Mouse (Mus musculus) liver, embryonic 12.5 days (tissue): ENCODE results near the gene Ddx59. TPM values are rescaled to one million over a fixed set of nuclear protein-coding genes. Genes with fewer than 3 reads are reported as not detected.

Experiments used
- polyA plus RNA-seq: library from polyadenylated mRNA; unstranded; fragments of >200 nt; fragmentation: Nextera tagmentation; extraction: Ambion mirVana; gene quantifications from 2 replicates; pipeline ENCODE4 v1.2.1, GENCODE M21; 2016

Gene Ddx59
- polyA plus RNA-seq, 1 experiment from 2014 or later, result 7.8 TPM

Other genes with a start within 250 kb of the Ddx59 start
- not detected in 2 replicates for gene Mroh3, start 202.4 kb upstream of the Ddx59 start, polyA plus RNA-seq
- 0.67 and 1.0 TPM in 2 replicates for gene Inava, start 181.0 kb upstream of the Ddx59 start, polyA plus RNA-seq
- not detected in 2 replicates for gene Gpr25, start 154.4 kb upstream of the Ddx59 start, polyA plus RNA-seq
- gene Camsap2, start 69.2 kb upstream of the Ddx59 start, polyA plus RNA-seq, result 10.9 and 11.1 TPM in 2 replicates
- gene Kif14, start 51.1 kb downstream of the Ddx59 start, polyA plus RNA-seq, result 11.2 and 11.3 TPM in 2 replicates
- 11.9 and 12.3 TPM in 2 replicates for gene Zfp281, start 209.6 kb downstream of the Ddx59 start, polyA plus RNA-seq